Comparison of ENCODE assay signal across 25 mouse cellular contexts in genomic region chr4:57557102-57557501, GRCm38 (mm10). TPM values are rescaled to one million over a fixed set of nuclear protein-coding genes. Genes with fewer than 3 reads are reported as not detected.
DNase-seq lines count a peak whose midpoint lies in the region; ATAC-seq and TF ChIP-seq lines count a peak whose summit lies in the region.
"Had no signal": no experiment of that assay in that cellular context is flagged by ENCODE, and none has a peak within 500 bp of the region (broad histone marks: within the 10 kb centered on the region; RNA-seq: fewer than 3 reads in every experiment).

No protein-coding gene starts in this region.

- peaks cover 70% of the 10 kb centered on the region for H3K4me1 ChIP-seq in heart, embryonic 13.5 days
- H3K4me1 ChIP-seq in heart, adult 2 months (ENCODE audit: control insufficient read depth, insufficient read depth, low read length) = peaks cover 2% of the 10 kb centered on the region
- peaks cover 17% of the 10 kb centered on the region for H3K4me1 ChIP-seq in olfactory bulb, adult 2 months (ENCODE audit: control insufficient read depth, insufficient read depth, low read length)
- H3K4me1 ChIP-seq: intestine, embryonic 15.5 days had no signal

- no peak for TF ChIP-seq CTCF in heart, adult 2 months (IDR thresholded peaks at IDR 0.05)
- TF ChIP-seq CTCF in olfactory bulb, adult 2 months (IDR thresholded peaks at IDR 0.05; ENCODE audit: insufficient read depth, low read depth, low read length) = no peak

- H3K4me3 ChIP-seq in heart, embryonic 13.5 days = no peak overlapping the region
- no peak overlapping the region for H3K4me3 ChIP-seq in heart, adult 2 months
- H3K4me3 ChIP-seq in olfactory bulb, adult 2 months (ENCODE audit: insufficient read depth, low read depth, low read length) = no peak overlapping the region
- H3K4me3 ChIP-seq: forebrain, embryonic 13.5 days; intestine, embryonic 15.5 days; layer of hippocampus, adult 2 months; lung, embryonic 15.5 days had no signal

- no peaks in the 10 kb centered on the region for H3K36me3 ChIP-seq in heart, embryonic 13.5 days
- peaks cover 2% of the 10 kb centered on the region; the same call in 1 of the 2 replicates for H3K36me3 ChIP-seq in heart, adult 2 months (ENCODE audit: control insufficient read depth, insufficient read depth, low read length)
- H3K36me3 ChIP-seq: intestine, embryonic 15.5 days; lung, embryonic 15.5 days had no signal

- no peak for ATAC-seq in heart, embryonic 13.5 days (ENCODE audit: extremely low read depth, insufficient number of reproducible peaks, low FRiP score, low TSS enrichment)
- ATAC-seq: forebrain, embryonic 13.5 days; hindbrain, postnatal 0 days; intestine, embryonic 15.5 days; midbrain, embryonic 16.5 days had no signal

- DNase-seq in heart, adult 2 months = no peak
- peak; percentile 33 to 37 for DNase-seq in right cerebral cortex, adult 2 months (ENCODE audit: low spot score in 2 of 2)
- no peak for DNase-seq in right cerebral cortex, postnatal 4 days
- no peak for DNase-seq in thymus, adult 18-20 months
- DNase-seq: adrenal gland, postnatal 36 days; B cell, adult 2 months; cerebellum, adult 8-10 months; cerebellum, postnatal 25 days; gastrocnemius, postnatal 25 days; heart, adult 11 months; kidney, adult 2 months; kidney, postnatal 36 days; left cerebral cortex, postnatal 4 days had no signal

- H3K9ac ChIP-seq in heart, embryonic 13.5 days = no peak overlapping the region
- no peak overlapping the region for H3K9ac ChIP-seq in heart, adult 2 months (ENCODE audit: low read depth, low read length)
- H3K9ac ChIP-seq: forebrain, embryonic 13.5 days; intestine, embryonic 15.5 days; lung, embryonic 15.5 days had no signal

- TF ChIP-seq EP300 in heart, adult 2 months (IDR thresholded peaks at IDR 0.05; ENCODE audit: insufficient read depth, low read depth, low read length) = no peak

- no peak for TF ChIP-seq POLR2A in heart, adult 2 months (IDR thresholded peaks at IDR 0.05; ENCODE audit: insufficient read depth, low read depth, low read length)
- no peak for TF ChIP-seq POLR2A in olfactory bulb, adult 2 months (IDR thresholded peaks at IDR 0.05; ENCODE audit: insufficient read depth, low read depth, low read length)

- intact Hi-C loops in heart, adult 2 months (cut with DNase I) = no loop called here

- 55% methylated on average over 2 of the region's 2 CpGs for WGBS in heart, embryonic 13.5 days
- 21% methylated on average over 2 of the region's 2 CpGs for WGBS in heart, adult 2 months
- WGBS in olfactory bulb, adult 2 months = 60% methylated on average over 2 of the region's 2 CpGs

- H3K4me2 ChIP-seq in heart, embryonic 13.5 days = no peak overlapping the region
- H3K4me2 ChIP-seq: forebrain, embryonic 13.5 days; intestine, embryonic 15.5 days; liver, embryonic 11.5 days; lung, embryonic 15.5 days; midbrain, embryonic 11.5 days had no signal

- no peaks in the 10 kb centered on the region for H3K9me3 ChIP-seq in heart, embryonic 13.5 days
- H3K9me3 ChIP-seq: forebrain, embryonic 13.5 days; intestine, embryonic 15.5 days; lung, embryonic 15.5 days had no signal

- H3K79me2 ChIP-seq in heart, adult 2 months (replicated peaks; ENCODE audit: control insufficient read depth, insufficient read depth, low read length) = no peaks in the 10 kb centered on the region

- H3K27me3 ChIP-seq in heart, embryonic 13.5 days (replicated peaks) = no peaks in the 10 kb centered on the region
- H3K27me3 ChIP-seq in heart, adult 2 months (ENCODE audit: control insufficient read depth, insufficient read depth, low read length) = no peaks in the 10 kb centered on the region
- H3K27me3 ChIP-seq: forebrain, embryonic 13.5 days; intestine, embryonic 15.5 days; lung, embryonic 15.5 days had no signal

- peak overlapping the region; percentile 57 for H3K27ac ChIP-seq in heart, embryonic 13.5 days (replicated peaks)
- H3K27ac ChIP-seq in heart, adult 2 months = no peak overlapping the region
- peak overlapping the region; percentile 24; the same call in 1 of the 2 replicates for H3K27ac ChIP-seq in olfactory bulb, adult 2 months (ENCODE audit: insufficient read depth, low read depth, low read length)
- H3K27ac ChIP-seq: forebrain, embryonic 13.5 days; hindbrain, postnatal 0 days; intestine, embryonic 15.5 days; layer of hippocampus, adult 2 months; lung, embryonic 15.5 days had no signal

RNA-seq across cellular contexts. Expression of gene Pakap, which starts 10.9 kb away (rescaled TPM):
- polyA plus RNA-seq in heart, embryonic 13.5 days (2015; fragmentation: Nextera tagmentation; extraction: Ambion mirVana) = 49.3 and 52.6 TPM in 2 replicates
- 10 to 100 TPM; 33.7 to 35.2 TPM for total RNA-seq in heart, adult 2 months (2021)
- 3.3 and 7.6 TPM in 2 replicates for polyA plus RNA-seq in heart, adult 2 months (2012; rRNA removed)
- polyA plus RNA-seq in olfactory bulb, adult 2 months (2012; ENCODE audit: insufficient read depth, insufficient read length, low replicate concordance, missing spikeins) = not detected in 2 replicates
- total RNA-seq: megakaryocyte, adult 5-6 weeks; neutrophil, adult 5-6 weeks had no signal

Comparison
In these comparisons a context has a peak if more than half of its experiments do, and no peak if none do; other contexts are left out.
1. DNase-seq: peak in right cerebral cortex, adult 2 months (2 of 2); none in heart, adult 2 months (0 of 2), right cerebral cortex, postnatal 4 days (single experiment) and thymus, adult 18-20 months (0 of 2).